Mouse (Mus musculus) bone marrow macrophage, adult 2 months (primary cell): ENCODE results near the gene Syt16.

Experiments
- CTCF ChIP-seq: IDR thresholded peaks from 2 replicates; pipeline ENCODE4 v1.5.1; 2012; ENCODE audit warnings: low read depth, mild to moderate bottlenecking, low read length, moderate library complexity
- POLR2A ChIP-seq: IDR thresholded peaks from 2 replicates; pipeline ENCODE4 v1.6.1; 2012; ENCODE audit warnings: mild to moderate bottlenecking, low read depth, low read length, borderline replicate concordance

DNA sequence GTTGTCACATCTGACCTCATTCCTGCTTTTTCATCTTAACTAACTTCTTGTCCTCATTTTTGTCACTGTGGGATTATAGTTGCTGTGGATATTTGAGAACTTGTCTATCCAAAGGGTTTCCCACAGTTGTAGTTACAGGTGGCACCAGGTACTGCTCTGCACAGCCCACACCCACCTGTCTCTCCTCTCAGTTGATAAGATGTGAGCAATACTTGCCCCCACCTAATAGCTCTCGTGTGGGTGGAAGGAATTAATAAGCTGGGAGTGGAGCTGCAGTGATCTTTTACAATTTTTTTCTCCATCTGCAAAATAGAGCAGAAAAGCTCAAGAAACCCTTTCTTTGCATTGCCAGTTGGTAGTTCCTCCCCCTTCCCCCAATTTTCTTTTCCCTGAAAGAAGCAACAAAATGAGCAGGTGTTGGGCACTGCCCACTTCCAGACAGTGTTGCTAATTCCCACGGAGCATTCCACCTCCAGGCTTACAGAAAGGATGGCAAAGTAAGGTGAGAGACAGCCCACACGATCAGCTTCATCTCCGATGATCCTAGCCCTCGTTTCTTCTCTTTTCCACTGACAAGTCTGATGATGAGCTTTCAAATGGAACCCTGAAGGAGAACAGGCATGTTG, 218.8 kb downstream of the Syt16 start:
- TF ChIP-seq POLR2A = no peak
- no peak for TF ChIP-seq CTCF
